Mouse (Mus musculus) kidney, adult 2 months (tissue): ENCODE measurements around the gene Fbxo6.

Experiments used
- CTCF ChIP-seq: fragments of 200-500 bp; conservative IDR thresholded peaks from 2 replicates; pipeline ENCODE4 v1.5.1; 2011; ENCODE audit warnings: low read depth, mild to moderate bottlenecking, control low read depth, low read length, moderate library complexity, mixed read lengths; ENCODE audit not compliant: insufficient read depth, insufficient read length
- POLR2A ChIP-seq: fragments of 200-500 bp; IDR thresholded peaks from one replicate; pipeline ENCODE4 v1.6.1; 2011; ENCODE audit warnings: low read depth, low read length, control low read depth

GRCm38 (mm10) chr4:148150953-148151266 lies 1.0 kb downstream of the Fbxo6 start:
- TF ChIP-seq CTCF, result no peak
- no peak for TF ChIP-seq POLR2A
